Mouse (Mus musculus): ENCODE results near the gene Ddx4. TPM values are rescaled to one million over a fixed set of nuclear protein-coding genes. Genes with fewer than 3 reads are reported as not detected.
"Not testable (repeated sequence)": the region's sequence is repeated elsewhere in the genome, so short reads cannot be mapped to it uniquely, and the experiment has no call there.

The Ddx4 gene
- polyA plus RNA-seq, 1 experiment = 0.72 TPM

DNA sequence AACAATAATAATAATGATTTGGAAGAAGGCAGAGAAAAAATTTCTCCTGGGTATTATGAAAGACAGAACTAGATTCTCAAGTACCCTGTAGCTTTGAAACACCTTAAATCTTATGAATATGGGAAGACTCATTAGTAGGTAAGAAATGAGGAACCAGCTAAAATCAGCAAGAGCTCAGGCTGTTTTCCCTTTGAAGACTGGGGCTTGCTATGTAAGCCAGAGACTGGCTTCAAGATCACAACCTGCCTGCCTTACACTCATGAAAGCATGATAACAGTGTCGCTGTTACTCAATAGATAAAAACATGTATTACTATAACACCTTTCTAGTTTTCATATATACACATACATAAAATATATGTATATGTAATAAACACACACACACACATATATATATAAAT is 48.4 kb downstream of the Ddx4 start:
- H3K4me3 ChIP-seq (ENCODE audit: insufficient read depth, low read length) = no peak overlapping the region
- TF ChIP-seq CTCF (IDR thresholded peaks at IDR 0.05; ENCODE audit: low read depth, low read length) (no peak), POLR2A (IDR thresholded peaks at IDR 0.05; ENCODE audit: borderline replicate concordance, low read depth, low read length) (no peak)
- H3K27ac ChIP-seq (ENCODE audit: insufficient read depth, low read depth, low read length) = no peak overlapping the region
- H3K4me1 ChIP-seq (ENCODE audit: control insufficient read depth, insufficient read depth, low read length) = peaks cover 7% of the 10 kb centered on the region; the same call in 1 of the 2 replicates

DNA sequence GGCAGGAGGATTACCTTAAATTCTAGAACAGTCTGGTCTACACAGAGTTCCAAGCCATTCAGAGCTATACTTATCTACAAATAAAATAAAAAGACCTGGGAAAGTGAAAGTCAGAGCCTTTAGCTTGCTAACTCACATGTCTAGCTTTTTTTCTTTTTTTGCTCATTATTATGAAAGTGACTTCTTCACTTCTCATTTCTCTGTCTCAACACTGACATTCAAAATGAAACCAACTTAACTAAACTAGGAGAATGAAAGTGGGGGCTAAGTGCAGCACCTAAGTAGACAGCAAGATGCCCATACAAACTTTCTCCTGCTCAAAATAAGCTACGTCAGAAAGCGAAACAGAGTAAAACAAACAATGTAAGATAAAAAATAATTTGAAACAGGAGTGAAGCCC is 49.7 kb downstream of the Ddx4 start:
- Histone ChIP-seq H3K4me1 (ENCODE audit: control insufficient read depth, insufficient read depth, low read length) (peaks cover 7% of the 10 kb centered on the region; the same call in 1 of the 2 replicates), H3K27ac (ENCODE audit: insufficient read depth, low read depth, low read length) (no peak overlapping the region), H3K4me3 (ENCODE audit: insufficient read depth, low read length) (no peak overlapping the region)
- no peak for TF ChIP-seq POLR2A (IDR thresholded peaks at IDR 0.05; ENCODE audit: borderline replicate concordance, low read depth, low read length)
- TF ChIP-seq CTCF (IDR thresholded peaks at IDR 0.05; ENCODE audit: low read depth, low read length) = no peak

DNA sequence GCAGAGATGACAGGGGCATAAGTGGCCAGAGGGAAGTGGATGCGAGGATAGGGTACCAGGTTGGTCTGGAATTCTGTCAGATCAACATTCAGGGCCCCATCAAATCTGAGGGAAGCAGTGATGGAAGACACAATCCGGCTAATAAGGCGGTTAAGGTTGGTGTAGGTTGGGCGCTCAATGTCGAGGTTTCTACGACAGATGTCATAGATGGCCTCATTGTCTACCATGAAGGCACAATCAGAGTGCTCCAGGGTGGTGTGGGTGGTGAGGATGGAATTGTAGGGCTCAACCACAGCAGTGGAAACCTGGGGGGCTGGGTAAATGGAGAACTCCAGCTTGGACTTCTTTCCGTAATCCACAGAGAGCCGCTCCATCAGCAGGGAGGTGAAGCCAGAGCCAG is 58.0 kb downstream of the Ddx4 start, which contains the start of gene Il31ra:
Gene Il31ra (minus strand): TSS at position 101 of the 400 bp plus-strand sequence.
- not testable (repeated sequence) for H3K27ac ChIP-seq (ENCODE audit: insufficient read depth, low read depth, low read length); H3K4me1 ChIP-seq (ENCODE audit: control insufficient read depth, insufficient read depth, low read length); H3K4me3 ChIP-seq (ENCODE audit: insufficient read depth, low read length)

DNA sequence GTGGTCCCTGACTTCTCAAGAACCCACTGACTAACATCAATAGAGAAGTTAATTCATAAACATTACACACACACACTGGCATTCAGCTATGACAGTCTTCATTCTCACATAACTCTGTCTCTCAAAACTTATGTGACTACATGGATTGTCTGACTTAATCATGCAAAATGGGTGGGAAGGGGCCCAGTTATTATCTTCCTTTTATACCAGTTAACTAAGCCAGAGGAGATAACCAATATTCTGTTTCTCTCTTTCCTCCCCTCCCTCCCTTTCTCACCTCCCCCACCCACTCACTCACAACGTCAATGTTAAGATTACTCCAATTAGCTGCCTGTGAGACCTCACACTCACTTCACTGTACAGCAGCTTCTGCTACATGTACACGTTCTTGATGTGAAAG is 62.0 kb downstream of the Ddx4 start:
- TF ChIP-seq CTCF (IDR thresholded peaks at IDR 0.05; ENCODE audit: low read depth, low read length) (no peak), POLR2A (IDR thresholded peaks at IDR 0.05; ENCODE audit: borderline replicate concordance, low read depth, low read length) (no peak)
- no peak overlapping the region for H3K4me3 ChIP-seq (ENCODE audit: insufficient read depth, low read length)
- H3K4me1 ChIP-seq (ENCODE audit: control insufficient read depth, insufficient read depth, low read length) = no peaks in the 10 kb centered on the region
- H3K27ac ChIP-seq (ENCODE audit: insufficient read depth, low read depth, low read length) = no peak overlapping the region

DNA sequence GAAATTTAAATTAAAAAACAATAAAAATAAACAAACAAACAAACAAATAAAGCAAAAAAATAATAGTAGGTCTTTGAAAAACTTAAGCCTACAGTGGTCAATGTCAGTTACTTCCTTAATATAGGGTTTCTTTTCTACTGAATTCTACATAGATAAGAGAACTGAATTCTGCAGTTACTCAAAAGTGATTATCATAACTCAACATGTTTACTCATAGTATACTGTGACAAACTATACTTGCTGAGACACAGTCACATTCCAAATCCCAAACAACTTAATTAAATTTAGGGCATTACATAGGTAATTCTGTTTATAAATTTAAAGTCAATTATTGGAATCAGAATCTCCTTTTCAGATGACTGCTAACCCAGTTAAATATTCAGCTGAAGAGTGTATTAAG is 62.6 kb downstream of the Ddx4 start:
- H3K27ac ChIP-seq (ENCODE audit: insufficient read depth, low read depth, low read length) = no peak overlapping the region
- H3K4me1 ChIP-seq (ENCODE audit: control insufficient read depth, insufficient read depth, low read length) = no peaks in the 10 kb centered on the region
- H3K4me3 ChIP-seq (ENCODE audit: insufficient read depth, low read length) = no peak overlapping the region
- TF ChIP-seq CTCF (IDR thresholded peaks at IDR 0.05; ENCODE audit: low read depth, low read length) = no peak
- no peak for TF ChIP-seq POLR2A (IDR thresholded peaks at IDR 0.05; ENCODE audit: borderline replicate concordance, low read depth, low read length)

DNA sequence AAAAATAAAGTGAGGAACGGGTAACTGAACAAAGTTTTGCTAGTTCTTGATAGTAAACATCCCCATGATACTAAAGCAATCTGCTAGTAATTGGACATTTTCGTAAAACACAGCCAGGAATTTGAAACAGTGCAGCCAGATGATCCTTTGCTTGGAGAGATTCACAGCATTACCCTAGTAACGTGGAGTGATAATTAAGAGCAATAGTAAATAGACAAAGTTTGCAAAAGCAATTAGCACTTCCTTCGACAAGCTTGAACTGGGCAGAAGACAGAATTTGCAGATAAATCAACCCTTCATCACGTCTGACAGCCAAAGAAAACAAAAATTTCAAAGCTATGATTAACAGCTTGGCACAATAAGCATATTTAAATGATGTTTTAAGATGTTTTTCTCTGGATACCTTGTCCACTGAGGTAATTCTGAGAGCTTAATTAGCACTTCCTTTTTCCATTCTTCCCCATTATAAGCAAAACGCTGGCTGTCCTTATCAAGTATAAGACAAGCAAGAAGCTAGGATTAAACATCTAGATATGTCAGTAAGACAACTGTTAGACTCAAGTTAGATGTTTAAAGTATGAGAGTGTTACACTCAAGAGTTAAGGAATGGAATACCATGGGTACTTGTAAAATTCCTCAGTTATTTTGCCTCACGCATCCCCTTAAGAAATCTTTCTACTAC is 67.6 kb downstream of the Ddx4 start:
- no peak overlapping the region for H3K4me3 ChIP-seq (ENCODE audit: insufficient read depth, low read length)
- H3K4me1 ChIP-seq (ENCODE audit: control insufficient read depth, insufficient read depth, low read length) = no peaks in the 10 kb centered on the region
- H3K27ac ChIP-seq (ENCODE audit: insufficient read depth, low read depth, low read length) = no peak overlapping the region
- TF ChIP-seq CTCF (IDR thresholded peaks at IDR 0.05; ENCODE audit: low read depth, low read length) (no peak), POLR2A (IDR thresholded peaks at IDR 0.05; ENCODE audit: borderline replicate concordance, low read depth, low read length) (no peak)

DNA sequence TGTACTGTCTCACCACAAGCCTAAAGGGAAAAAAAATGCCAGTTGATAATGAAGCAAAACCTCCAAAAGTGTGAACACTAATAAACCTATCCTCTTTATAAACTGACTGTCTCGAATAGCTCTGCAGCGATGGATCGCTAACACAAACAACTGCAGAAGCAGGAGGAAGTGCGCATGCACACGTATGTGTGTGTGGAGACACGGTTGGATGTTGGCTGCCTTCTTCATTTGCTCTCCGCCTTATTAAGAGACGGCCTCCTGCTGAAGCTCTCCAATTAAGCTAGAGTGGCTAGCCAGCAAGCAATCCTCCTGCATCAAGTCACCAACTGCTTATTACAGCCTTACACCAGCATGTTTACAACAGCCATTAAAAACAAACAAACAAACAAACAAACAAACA is 70.0 kb downstream of the Ddx4 start:
- Histone ChIP-seq H3K27ac (ENCODE audit: insufficient read depth, low read depth, low read length) (no peak overlapping the region), H3K4me1 (ENCODE audit: control insufficient read depth, insufficient read depth, low read length) (no peaks in the 10 kb centered on the region), H3K4me3 (ENCODE audit: insufficient read depth, low read length) (no peak overlapping the region)
- no peak for TF ChIP-seq POLR2A (IDR thresholded peaks at IDR 0.05; ENCODE audit: borderline replicate concordance, low read depth, low read length)
- TF ChIP-seq CTCF (IDR thresholded peaks at IDR 0.05; ENCODE audit: low read depth, low read length) = no peak

DNA sequence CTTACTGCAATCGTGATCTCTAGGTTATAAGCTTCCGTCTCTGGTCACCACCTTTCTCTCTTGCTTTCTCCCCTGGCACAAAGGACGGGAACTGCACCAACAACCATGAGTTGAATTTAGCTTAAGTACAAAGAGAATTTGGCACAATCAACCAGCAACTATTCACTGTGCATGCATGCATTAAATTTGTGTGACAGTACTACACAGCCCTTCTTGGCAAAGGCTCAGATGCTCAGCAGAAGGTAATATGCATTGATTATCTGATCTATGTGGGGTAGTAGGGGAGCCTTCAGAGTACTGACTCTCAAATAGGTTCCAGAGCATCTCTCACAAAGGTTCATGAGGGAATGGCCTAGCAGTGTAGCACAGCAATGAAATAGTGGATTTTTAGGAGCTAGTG is 70.5 kb downstream of the Ddx4 start:
- H3K27ac ChIP-seq (ENCODE audit: insufficient read depth, low read depth, low read length) = no peak overlapping the region
- TF ChIP-seq POLR2A (IDR thresholded peaks at IDR 0.05; ENCODE audit: borderline replicate concordance, low read depth, low read length) (no peak), CTCF (IDR thresholded peaks at IDR 0.05; ENCODE audit: low read depth, low read length) (no peak)
- no peaks in the 10 kb centered on the region for H3K4me1 ChIP-seq (ENCODE audit: control insufficient read depth, insufficient read depth, low read length)
- no peak overlapping the region for H3K4me3 ChIP-seq (ENCODE audit: insufficient read depth, low read length)

DNA sequence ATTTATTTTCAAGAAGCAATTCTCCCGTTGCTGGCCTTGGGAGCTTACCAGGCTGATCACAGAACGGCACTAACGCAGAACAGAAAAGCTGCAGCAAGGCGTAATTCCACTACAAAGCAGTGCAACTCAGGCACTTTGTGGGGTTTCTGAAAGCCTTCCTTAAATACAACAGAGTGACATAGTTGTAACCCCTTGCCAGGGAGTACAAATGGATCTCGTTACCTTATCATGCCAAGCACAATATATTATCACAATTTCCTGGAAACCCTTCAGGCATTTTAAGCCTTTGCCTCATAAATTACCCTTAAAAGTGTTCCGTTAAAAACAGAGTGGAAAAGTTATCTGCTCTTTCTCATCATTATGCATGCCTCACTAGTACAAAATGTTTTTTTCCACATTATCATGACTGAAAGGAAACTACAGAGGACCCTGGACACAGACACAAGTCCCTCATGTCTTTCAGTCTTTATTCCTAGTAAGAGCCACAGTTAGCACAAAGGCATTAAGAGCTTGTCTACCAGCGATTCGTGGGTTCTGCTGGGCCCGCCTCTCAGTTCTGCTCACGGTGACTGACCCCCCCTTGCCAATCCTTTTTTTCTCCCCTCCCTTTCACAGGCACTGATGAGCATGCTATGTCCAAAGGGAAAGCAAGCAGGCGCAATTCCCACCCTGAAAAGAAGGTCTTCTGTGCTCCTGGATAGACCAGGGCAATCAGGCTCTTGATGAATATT is 71.5 kb downstream of the Ddx4 start:
- Histone ChIP-seq H3K4me1 (ENCODE audit: control insufficient read depth, insufficient read depth, low read length) (no peaks in the 10 kb centered on the region), H3K27ac (ENCODE audit: insufficient read depth, low read depth, low read length) (no peak overlapping the region), H3K4me3 (ENCODE audit: insufficient read depth, low read length) (no peak overlapping the region)
- TF ChIP-seq POLR2A (IDR thresholded peaks at IDR 0.05; ENCODE audit: borderline replicate concordance, low read depth, low read length) = no peak
- TF ChIP-seq CTCF (IDR thresholded peaks at IDR 0.05; ENCODE audit: low read depth, low read length) = no peak

DNA sequence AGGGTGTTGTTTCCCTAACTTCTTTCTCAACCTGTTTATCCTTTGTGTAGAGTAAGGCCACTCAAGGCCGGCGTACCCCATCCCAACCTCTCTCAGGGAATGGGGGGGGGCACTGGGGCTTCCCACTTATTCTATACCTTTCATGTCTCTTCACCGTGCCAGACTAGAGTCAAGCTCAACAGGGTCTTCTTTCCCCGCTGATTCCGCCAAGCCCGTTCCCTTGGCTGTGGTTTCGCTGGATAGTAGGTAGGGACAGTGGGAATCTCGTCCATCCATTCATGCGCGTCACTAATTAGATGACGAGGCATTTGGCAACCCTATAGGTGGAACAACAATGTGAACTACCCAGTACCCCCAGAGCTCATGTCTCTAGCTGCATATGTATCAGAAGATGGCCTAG is 74.2 kb downstream of the Ddx4 start:
- not testable (repeated sequence) for H3K4me3 ChIP-seq (ENCODE audit: insufficient read depth, low read length); H3K4me1 ChIP-seq (ENCODE audit: control insufficient read depth, insufficient read depth, low read length); H3K27ac ChIP-seq (ENCODE audit: insufficient read depth, low read depth, low read length)

Measured in bone marrow macrophage, adult 2 months (primary cell).